Mouse (Mus musculus) cerebellum, postnatal 10 days (tissue): ENCODE measurements around the gene Eea1.
"Not testable (repeated sequence)": the region's sequence is repeated elsewhere in the genome, so short reads cannot be mapped to it uniquely, and the experiment has no call there.

Experiments used
- DNase-seq, 2 experiments: peaks; one replicate each; pipeline ENCODE4 v3.0.0; 2021; ENCODE audit warnings: mixed read lengths in 2 of 2

The Eea1 gene

GRCm38 (mm10) chr10:96075403-96075802, 135.0 kb downstream of the Eea1 start:
- DNase-seq, result no peak

- peak in 1 of 2 experiments; percentile 25 for DNase-seq
Measured at GRCm38 (mm10) chr10:96075880-96076279, 135.4 kb downstream of the Eea1 start.

GRCm38 (mm10) chr10:96076461-96076860, 136.0 kb downstream of the Eea1 start:
- DNase-seq, result no peak

- not testable (repeated sequence) for DNase-seq
Measured at GRCm38 (mm10) chr10:96077480-96078066, 137.1 kb downstream of the Eea1 start.

- DNase-seq, result no peak
Measured at GRCm38 (mm10) chr10:96079823-96080222, 139.4 kb downstream of the Eea1 start.

GRCm38 (mm10) chr10:96080440-96081381, 140.3 kb downstream of the Eea1 start:
- DNase-seq, result peak in 1 of 2 experiments; percentile 40

GRCm38 (mm10) chr10:96082203-96082602, 141.8 kb downstream of the Eea1 start:
- no peak for DNase-seq

GRCm38 (mm10) chr10:96089744-96090143, 149.3 kb downstream of the Eea1 start:
- DNase-seq, result peak; percentile 18 to 33

- DNase-seq, result peak; percentile 94 to 95
Measured at GRCm38 (mm10) chr10:96090388-96090787, 149.9 kb downstream of the Eea1 start.

GRCm38 (mm10) chr10:96093890-96094531, 153.6 kb downstream of the Eea1 start:
- DNase-seq, result peak in 1 of 2 experiments; percentile 18

- DNase-seq, result no peak
Measured at GRCm38 (mm10) chr10:96094559-96094958, 154.1 kb downstream of the Eea1 start.
